In the genomic region with DNA sequence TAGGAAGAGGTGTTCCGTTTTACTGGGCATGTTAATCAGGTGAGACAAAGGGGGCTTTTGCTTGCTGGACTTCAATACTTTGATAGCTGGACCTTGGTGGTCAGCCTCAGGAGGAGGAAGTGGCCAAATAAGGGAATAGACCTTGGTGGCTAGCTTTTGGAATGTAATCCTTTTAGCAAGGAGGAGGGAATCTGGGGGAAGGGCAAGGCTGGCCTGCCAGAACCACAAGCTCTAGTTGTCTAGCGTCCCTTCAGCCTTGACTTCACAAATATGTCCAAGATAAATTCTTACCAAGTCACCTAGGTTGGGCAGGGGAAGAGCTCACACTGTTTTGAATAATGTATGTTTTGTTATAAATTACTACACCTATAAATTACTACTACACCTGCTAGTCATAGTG, we compare ENCODE assay signal across 15 mouse cellular contexts.
DNase-seq lines count a peak whose midpoint lies in the region.
"Had no signal": no experiment of that assay in that cellular context is flagged by ENCODE, and none has a peak within 500 bp of the region (broad histone marks: within the 10 kb centered on the region; RNA-seq: fewer than 3 reads in every experiment).

No protein-coding gene starts in this region.

- peak; percentile 80 to 88 for DNase-seq in adrenal gland, adult (ENCODE audit: inconsistent age in 2 of 2, low spot score in 1 of 2)
- DNase-seq in adrenal gland, adult 18-20 months (ENCODE audit: low spot score in 2 of 2) = no peak
- peak; percentile 78 for DNase-seq in ovary, adult 18-20 months (ENCODE audit: low spot score)
- DNase-seq in ovary, postnatal 14 days (ENCODE audit: low spot score) = no peak
- DNase-seq in adipocyte (ENCODE audit: low spot score) = peak; percentile 29
- DNase-seq in adrenal gland, postnatal 25 days = peak; percentile 50
- DNase-seq in left cerebral cortex, adult 9 months (ENCODE audit: low spot score in 2 of 2) = no peak
- DNase-seq in kidney, postnatal 14 days = no peak
- DNase-seq: cerebellum, adult 11 months; cerebellum, adult 8-10 months; cerebellum, postnatal 14 days; embryo, embryonic 11 days; gastrocnemius, adult 2 months; gastrocnemius, postnatal 25 days; heart, postnatal 14 days had no signal

Comparison
In these comparisons a context has a peak if more than half of its experiments do, and no peak if none do; other contexts are left out.
1. DNase-seq: peak in adrenal gland, adult (2 of 2), ovary, adult 18-20 months (single experiment), adipocyte (single experiment) and adrenal gland, postnatal 25 days (single experiment); none in adrenal gland, adult 18-20 months (0 of 2), ovary, postnatal 14 days (single experiment), left cerebral cortex, adult 9 months (0 of 2) and kidney, postnatal 14 days (single experiment).